Mouse (Mus musculus): ENCODE results near the gene Elobl. TPM values are rescaled to one million over a fixed set of nuclear protein-coding genes. Genes with fewer than 3 reads are reported as not detected.

The Elobl gene
- polyA plus RNA-seq (2015; fragmentation: Nextera tagmentation; extraction: Ambion mirVana), result not detected in 2 replicates

GRCm38 (mm10) chr11:88966881-88967361 is at the start of gene Elobl:
Elobl (minus strand) TSS chr11:88966931.
- Histone ChIP-seq H3K4me1 (no peaks in the 10 kb centered on the region), H3K4me3 (no peak within 1 kb of the TSS), H3K9me3 (replicated peaks) (no peaks in the 10 kb centered on the region), H3K9ac (no peak within 1 kb of the TSS), H3K4me2 (no peak within 1 kb of the TSS), H3K27me3 (no peaks in the 10 kb centered on the region), H3K27ac (no peak within 1 kb of the TSS), H3K36me3 (ENCODE audit: poor library complexity, severe bottlenecking) (no peaks in the 10 kb centered on the region)
- WGBS, result 85% methylated on average over 3 of the region's 3 CpGs
- ATAC-seq, result no peak

GRCm38 (mm10) chr11:89012241-89012640 is 45.5 kb upstream of the Elobl start:
- Histone ChIP-seq H3K36me3 (ENCODE audit: poor library complexity, severe bottlenecking) (no peaks in the 10 kb centered on the region), H3K4me2 (no peak overlapping the region), H3K27me3 (no peaks in the 10 kb centered on the region), H3K9ac (no peak overlapping the region), H3K27ac (no peak overlapping the region), H3K4me1 (no peaks in the 10 kb centered on the region), H3K9me3 (replicated peaks) (no peaks in the 10 kb centered on the region), H3K4me3 (no peak overlapping the region)
- no peak for ATAC-seq
- WGBS, result 86% methylated on average over 5 of the region's 5 CpGs

GRCm38 (mm10) chr11:89009496-89009895 is 42.8 kb upstream of the Elobl start:
- Histone ChIP-seq H3K9me3 (replicated peaks) (no peaks in the 10 kb centered on the region), H3K27ac (no peak overlapping the region), H3K4me2 (no peak overlapping the region), H3K9ac (no peak overlapping the region), H3K4me1 (no peaks in the 10 kb centered on the region), H3K36me3 (ENCODE audit: poor library complexity, severe bottlenecking) (no peaks in the 10 kb centered on the region), H3K4me3 (no peak overlapping the region), H3K27me3 (no peaks in the 10 kb centered on the region)
- ATAC-seq, result no peak
- WGBS, result 74% methylated on average over 7 of the region's 7 CpGs

GRCm38 (mm10) chr11:89009066-89009465 is 42.3 kb upstream of the Elobl start:
- no peak overlapping the region for H3K4me2 ChIP-seq
- H3K27ac ChIP-seq, result no peak overlapping the region
- H3K4me1 ChIP-seq, result no peaks in the 10 kb centered on the region
- ATAC-seq, result no peak
- H3K36me3 ChIP-seq (ENCODE audit: poor library complexity, severe bottlenecking), result no peaks in the 10 kb centered on the region
- H3K27me3 ChIP-seq, result no peaks in the 10 kb centered on the region
- no peaks in the 10 kb centered on the region for H3K9me3 ChIP-seq (replicated peaks)
- WGBS, result 88% methylated on average over 9 of the region's 9 CpGs
- no peak overlapping the region for H3K9ac ChIP-seq
- H3K4me3 ChIP-seq, result no peak overlapping the region

- H3K9me3 ChIP-seq (replicated peaks), result no peaks in the 10 kb centered on the region
- H3K27ac ChIP-seq, result no peak overlapping the region
- no peaks in the 10 kb centered on the region for H3K27me3 ChIP-seq
- H3K4me3 ChIP-seq, result no peak overlapping the region
- H3K36me3 ChIP-seq (ENCODE audit: poor library complexity, severe bottlenecking), result no peaks in the 10 kb centered on the region
- no peaks in the 10 kb centered on the region for H3K4me1 ChIP-seq
- 86% methylated on average over 3 of the region's 3 CpGs for WGBS
- ATAC-seq, result no peak
- H3K4me2 ChIP-seq, result no peak overlapping the region
- H3K9ac ChIP-seq, result no peak overlapping the region
Measured at GRCm38 (mm10) chr11:89007582-89007981, 40.9 kb upstream of the Elobl start.

- Histone ChIP-seq H3K9me3 (replicated peaks) (no peaks in the 10 kb centered on the region), H3K36me3 (ENCODE audit: poor library complexity, severe bottlenecking) (no peaks in the 10 kb centered on the region), H3K27me3 (no peaks in the 10 kb centered on the region), H3K9ac (no peak overlapping the region), H3K4me1 (no peaks in the 10 kb centered on the region), H3K4me3 (no peak overlapping the region), H3K4me2 (no peak overlapping the region), H3K27ac (no peak overlapping the region)
- ATAC-seq, result no peak
Measured at GRCm38 (mm10) chr11:89006404-89006803, 39.7 kb upstream of the Elobl start.

GRCm38 (mm10) chr11:89005473-89005872 is 38.7 kb upstream of the Elobl start:
- Histone ChIP-seq H3K4me2 (no peak overlapping the region), H3K36me3 (ENCODE audit: poor library complexity, severe bottlenecking) (no peaks in the 10 kb centered on the region), H3K4me3 (no peak overlapping the region), H3K27me3 (peaks cover 2% of the 10 kb centered on the region; the same call in 1 of the 2 replicates), H3K27ac (no peak overlapping the region), H3K9me3 (replicated peaks) (no peaks in the 10 kb centered on the region), H3K9ac (no peak overlapping the region), H3K4me1 (no peaks in the 10 kb centered on the region)
- ATAC-seq, result no peak
- WGBS, result 91% methylated on average over 5 of the region's 5 CpGs

GRCm38 (mm10) chr11:89003726-89004125 is 37.0 kb upstream of the Elobl start:
- WGBS, result 83% methylated on average over 4 of the region's 4 CpGs
- no peaks in the 10 kb centered on the region for H3K9me3 ChIP-seq (replicated peaks)
- ATAC-seq, result no peak

GRCm38 (mm10) chr11:89003078-89003477 is 36.3 kb upstream of the Elobl start:
- Histone ChIP-seq H3K27me3 (peaks cover 21% of the 10 kb centered on the region), H3K4me3 (no peak overlapping the region), H3K4me2 (no peak overlapping the region), H3K9ac (no peak overlapping the region), H3K36me3 (ENCODE audit: poor library complexity, severe bottlenecking) (no peaks in the 10 kb centered on the region), H3K9me3 (replicated peaks) (no peaks in the 10 kb centered on the region), H3K27ac (no peak overlapping the region), H3K4me1 (peaks cover 11% of the 10 kb centered on the region; the same call in 1 of the 2 replicates)
- 66% methylated on average over 6 of the region's 6 CpGs for WGBS
- no peak for ATAC-seq

More at GRCm38 (mm10) chr11:89003726-89004125, 37.0 kb upstream of the Elobl start:
- Histone ChIP-seq H3K9ac (no peak overlapping the region), H3K4me3 (no peak overlapping the region), H3K27ac (no peak overlapping the region), H3K36me3 (ENCODE audit: poor library complexity, severe bottlenecking) (no peaks in the 10 kb centered on the region), H3K4me2 (no peak overlapping the region), H3K27me3 (peaks cover 19% of the 10 kb centered on the region), H3K4me1 (peaks cover 10% of the 10 kb centered on the region; the same call in 1 of the 2 replicates)

GRCm38 (mm10) chr11:89002621-89003020 is 35.9 kb upstream of the Elobl start:
- Histone ChIP-seq H3K4me3 (no peak overlapping the region), H3K9me3 (replicated peaks) (no peaks in the 10 kb centered on the region), H3K4me1 (peaks cover 11% of the 10 kb centered on the region; the same call in 1 of the 2 replicates), H3K36me3 (ENCODE audit: poor library complexity, severe bottlenecking) (no peaks in the 10 kb centered on the region), H3K9ac (no peak overlapping the region), H3K27ac (no peak overlapping the region), H3K4me2 (no peak overlapping the region), H3K27me3 (peaks cover 21% of the 10 kb centered on the region)
- no peak for ATAC-seq
- WGBS, result 82% methylated on average over 5 of the region's 5 CpGs

GRCm38 (mm10) chr11:89002068-89002467 is 35.3 kb upstream of the Elobl start:
- Histone ChIP-seq H3K9me3 (replicated peaks) (no peaks in the 10 kb centered on the region), H3K36me3 (ENCODE audit: poor library complexity, severe bottlenecking) (no peaks in the 10 kb centered on the region), H3K4me2 (no peak overlapping the region), H3K4me1 (peaks cover 11% of the 10 kb centered on the region; the same call in 1 of the 2 replicates), H3K27me3 (peaks cover 21% of the 10 kb centered on the region), H3K27ac (no peak overlapping the region), H3K9ac (no peak overlapping the region), H3K4me3 (no peak overlapping the region)
- WGBS, result 86% methylated on average over 5 of the region's 5 CpGs
- ATAC-seq, result no peak

GRCm38 (mm10) chr11:89001569-89001968 is 34.8 kb upstream of the Elobl start:
- 94% methylated on average over 7 of the region's 7 CpGs for WGBS
- H3K4me3 ChIP-seq, result no peak overlapping the region
- peaks cover 11% of the 10 kb centered on the region; the same call in 1 of the 2 replicates for H3K4me1 ChIP-seq
- no peak for ATAC-seq
- peaks cover 21% of the 10 kb centered on the region for H3K27me3 ChIP-seq
- no peak overlapping the region for H3K9ac ChIP-seq
- no peaks in the 10 kb centered on the region for H3K9me3 ChIP-seq (replicated peaks)
- H3K36me3 ChIP-seq (ENCODE audit: poor library complexity, severe bottlenecking), result no peaks in the 10 kb centered on the region
- H3K4me2 ChIP-seq, result no peak overlapping the region
- H3K27ac ChIP-seq, result no peak overlapping the region

GRCm38 (mm10) chr11:89000527-89000819 is 33.7 kb upstream of the Elobl start:
- Histone ChIP-seq H3K4me1 (peaks cover 11% of the 10 kb centered on the region; the same call in 1 of the 2 replicates), H3K4me3 (no peak overlapping the region), H3K27me3 (peaks cover 21% of the 10 kb centered on the region), H3K9ac (no peak overlapping the region), H3K9me3 (replicated peaks) (no peaks in the 10 kb centered on the region), H3K27ac (no peak overlapping the region), H3K4me2 (no peak overlapping the region), H3K36me3 (ENCODE audit: poor library complexity, severe bottlenecking) (no peaks in the 10 kb centered on the region)
- ATAC-seq, result no peak
